In the genomic region with DNA sequence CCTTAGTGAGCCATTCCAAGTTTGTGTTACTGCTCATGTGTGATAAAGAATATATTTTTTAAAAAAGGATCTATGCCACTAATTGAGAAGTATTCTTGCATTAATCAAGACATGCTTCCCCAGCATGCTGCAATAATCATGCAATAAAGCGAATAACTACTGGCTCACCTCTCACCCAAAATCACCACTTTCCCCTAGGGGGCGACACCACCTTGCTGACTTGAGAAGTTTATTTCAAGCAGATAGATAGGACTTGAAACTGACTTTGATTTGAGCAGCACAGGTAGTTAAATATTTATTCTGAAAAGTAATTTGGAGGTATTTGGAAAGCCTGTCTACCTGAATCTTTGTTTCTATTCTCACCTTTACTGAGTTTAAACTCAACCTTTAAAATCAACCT, we compare ENCODE assay signal across 8 mouse cellular contexts.
A peak's percentile ranks its signal among the peaks of the same experiment; 100 is the strongest.
DNase-seq lines count a peak whose midpoint lies in the region; ATAC-seq lines count a peak whose summit lies in the region.

No protein-coding gene starts in this region.

- peak; percentile 34 for DNase-seq in hindbrain, embryonic 11.5 days (ENCODE audit: low spot score)
- DNase-seq in 3T3-L1 (ENCODE audit: low read depth, low spot score) (peak; percentile 9), MEL-GATA-1-ER (ENCODE audit: extremely low read depth, low read depth) (peak; percentile 1)
- peak; percentile 31 for DNase-seq in embryonic facial prominence, embryonic 11.5 days (ENCODE audit: low spot score)
- DNase-seq in ovary, postnatal 36 days (ENCODE audit: low spot score) = peak; percentile 43
- DNase-seq in thymus, postnatal 36 days = no peak

- H3K27ac ChIP-seq in hindbrain, embryonic 11.5 days (ENCODE audit: low read depth, low read length) = no peak overlapping the region
- H3K27ac ChIP-seq in hindbrain, embryonic 13.5 days = no peak overlapping the region
- no peak overlapping the region for H3K27ac ChIP-seq in embryonic facial prominence, embryonic 11.5 days (replicated peaks; ENCODE audit: low read depth, low read length)

- no peak overlapping the region for H3K4me3 ChIP-seq in hindbrain, embryonic 11.5 days (ENCODE audit: low read depth, low read length)
- no peak overlapping the region for H3K4me3 ChIP-seq in hindbrain, embryonic 13.5 days
- H3K4me3 ChIP-seq in embryonic facial prominence, embryonic 11.5 days (ENCODE audit: low read depth, low read length) = no peak overlapping the region

- H3K9ac ChIP-seq in hindbrain, embryonic 11.5 days (ENCODE audit: low read depth, low read length) = no peak overlapping the region
- H3K9ac ChIP-seq in hindbrain, embryonic 13.5 days = no peak overlapping the region
- no peak overlapping the region for H3K9ac ChIP-seq in embryonic facial prominence, embryonic 11.5 days (replicated peaks; ENCODE audit: low read length)

- H3K9me3 ChIP-seq in hindbrain, embryonic 11.5 days (ENCODE audit: control insufficient read depth, low read length) = no peaks in the 10 kb centered on the region
- H3K9me3 ChIP-seq in hindbrain, embryonic 13.5 days = no peaks in the 10 kb centered on the region
- H3K9me3 ChIP-seq in embryonic facial prominence, embryonic 11.5 days (replicated peaks; ENCODE audit: control insufficient read depth, low read length) = no peaks in the 10 kb centered on the region

- no peak for ATAC-seq in hindbrain, embryonic 11.5 days (ENCODE audit: low FRiP score)
- no peak for ATAC-seq in hindbrain, embryonic 13.5 days (ENCODE audit: low FRiP score)
- ATAC-seq in embryonic facial prominence, embryonic 11.5 days (replicated peaks; ENCODE audit: insufficient number of reproducible peaks, low FRiP score, low TSS enrichment, low read depth) = no peak
- ATAC-seq in inflammation-experienced regulatory T-cells, adult 6 months = no peak

- H3K36me3 ChIP-seq in hindbrain, embryonic 11.5 days (ENCODE audit: control insufficient read depth, insufficient read depth, low read length) = no peaks in the 10 kb centered on the region
- H3K36me3 ChIP-seq in hindbrain, embryonic 13.5 days = no peaks in the 10 kb centered on the region
- no peaks in the 10 kb centered on the region for H3K36me3 ChIP-seq in embryonic facial prominence, embryonic 11.5 days (replicated peaks; ENCODE audit: control insufficient read depth, insufficient read depth, low read depth, low read length)

- WGBS in hindbrain, embryonic 11.5 days = 42% methylated on average over 2 of the region's 2 CpGs
- WGBS in hindbrain, embryonic 13.5 days = 54% methylated on average over 2 of the region's 2 CpGs
- WGBS in embryonic facial prominence, embryonic 11.5 days = 43% methylated on average over 2 of the region's 2 CpGs

- no peaks in the 10 kb centered on the region for H3K4me1 ChIP-seq in hindbrain, embryonic 11.5 days (replicated peaks; ENCODE audit: control insufficient read depth, insufficient read depth, low read length)
- no peaks in the 10 kb centered on the region; the same call in 1 of the 2 replicates for H3K4me1 ChIP-seq in hindbrain, embryonic 13.5 days (replicated peaks)
- H3K4me1 ChIP-seq in embryonic facial prominence, embryonic 11.5 days (ENCODE audit: control insufficient read depth, insufficient read depth, low read length) = no peaks in the 10 kb centered on the region

- H3K4me2 ChIP-seq in hindbrain, embryonic 11.5 days (replicated peaks; ENCODE audit: low read depth, low read length) = no peak overlapping the region
- no peak overlapping the region for H3K4me2 ChIP-seq in hindbrain, embryonic 13.5 days
- H3K4me2 ChIP-seq in embryonic facial prominence, embryonic 11.5 days (ENCODE audit: low read depth, low read length) = no peak overlapping the region

- no peaks in the 10 kb centered on the region for H3K27me3 ChIP-seq in hindbrain, embryonic 11.5 days (ENCODE audit: control insufficient read depth, insufficient read depth, low read length)
- H3K27me3 ChIP-seq in hindbrain, embryonic 13.5 days = peaks cover 13% of the 10 kb centered on the region
- no peaks in the 10 kb centered on the region for H3K27me3 ChIP-seq in embryonic facial prominence, embryonic 11.5 days (ENCODE audit: control insufficient read depth, insufficient read depth, low read length)

Comparison
In these comparisons a context has a peak if more than half of its experiments do, and no peak if none do; other contexts are left out.
1. DNase-seq: peak in hindbrain, embryonic 11.5 days (single experiment), 3T3-L1 (single experiment), MEL-GATA-1-ER (single experiment), embryonic facial prominence, embryonic 11.5 days (single experiment) and ovary, postnatal 36 days (single experiment); none in thymus, postnatal 36 days (0 of 2).